Mouse (Mus musculus): Measurements from ENCODE around the gene Uts2b. TPM values are rescaled to one million over a fixed set of nuclear protein-coding genes. Genes with fewer than 3 reads are reported as not detected.

The Uts2b gene
- 31.6 and 31.9 TPM in 2 replicates for polyA plus RNA-seq (2015; fragmentation: Nextera tagmentation; extraction: Ambion mirVana)

DNA sequence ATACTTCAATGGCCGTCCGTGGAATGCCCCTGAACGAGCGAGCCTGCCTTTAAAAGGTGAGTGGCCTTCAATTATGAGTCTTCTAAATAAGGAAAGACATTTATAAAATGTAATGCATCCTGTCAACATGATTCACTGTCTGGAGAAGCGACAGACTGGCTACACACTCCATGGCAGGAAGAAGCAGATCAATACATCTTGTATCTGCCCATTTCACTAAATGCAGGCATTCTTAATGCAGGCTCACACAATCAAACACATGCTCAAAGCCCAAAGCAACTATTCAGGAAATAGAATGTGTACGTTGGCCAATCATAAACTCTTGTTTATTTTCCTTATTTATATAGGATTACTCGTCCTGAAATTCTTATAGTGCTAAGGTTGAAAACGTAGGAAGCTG, at the start of gene Uts2b:
TSS of gene Uts2b (minus strand) at position 49 of the 400 bp plus-strand sequence.

DNA sequence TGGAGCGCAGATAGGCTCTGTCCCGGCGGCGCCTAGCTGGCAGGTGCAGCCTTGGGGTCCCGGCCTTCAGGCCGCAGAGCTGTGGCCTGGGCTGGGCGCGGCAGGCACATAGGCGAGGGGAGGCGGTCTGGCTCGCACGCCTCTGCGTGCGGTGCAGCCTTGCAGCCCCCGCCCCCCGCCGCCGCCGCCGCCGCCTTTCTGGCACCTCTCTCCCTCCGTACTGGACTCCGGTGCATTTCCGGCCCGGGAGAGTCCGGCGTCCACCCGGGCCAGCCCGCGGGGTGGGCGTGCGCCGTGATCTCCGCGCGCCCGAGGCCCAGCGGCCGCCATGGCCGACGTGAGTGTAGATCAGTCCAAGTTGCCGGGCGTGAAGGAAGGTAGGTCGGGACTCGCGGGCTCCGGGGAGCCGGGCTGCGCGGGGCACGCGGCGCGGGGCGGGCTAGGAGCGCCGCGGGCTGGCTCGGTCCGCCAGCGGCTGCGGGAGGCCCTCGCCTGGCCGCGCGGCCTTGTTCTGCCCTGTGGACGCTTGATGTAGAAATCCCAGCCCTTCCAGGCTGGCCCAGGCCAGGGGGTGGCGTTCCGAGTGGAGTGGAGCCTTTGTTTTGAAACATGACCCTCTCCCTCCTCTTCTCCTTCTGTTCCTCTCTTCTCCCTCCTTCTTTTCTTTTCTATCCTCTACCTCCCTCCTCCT, 18.9 kb upstream of the Uts2b start, which contains the start of gene Ccdc50:
TSS of gene Ccdc50 (plus strand) at position 109 of the 691 bp plus-strand sequence.

DNA sequence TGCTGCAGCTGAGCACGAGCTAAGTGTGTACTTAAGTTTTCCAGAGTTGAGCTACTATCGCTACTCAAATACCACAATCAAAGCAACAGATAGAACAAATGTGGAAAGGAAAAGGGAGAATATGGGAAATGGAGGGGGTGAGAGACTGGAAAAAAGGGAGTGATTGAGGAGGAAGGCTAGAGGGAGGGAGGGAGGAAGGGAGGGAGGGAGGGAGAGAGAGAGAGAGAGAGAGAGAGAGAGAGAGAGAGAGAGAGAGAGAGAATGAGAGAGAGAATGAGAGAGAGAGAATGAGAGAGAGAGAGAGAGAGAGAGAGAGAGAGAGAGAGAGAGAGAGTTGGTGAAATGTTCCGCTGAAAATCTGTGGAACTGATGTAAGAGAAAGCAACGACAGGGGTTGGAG, 62.9 kb downstream of the Uts2b start, which contains the start of gene Ostn:
TSS of gene Ostn (plus strand) at position 301 of the 400 bp plus-strand sequence.

Other genes with a start within 250 kb of the Uts2b start
- 0.10 TPM in 1 of 2 replicates, not detected in the other for gene Ostn, start 62.8 kb downstream of the Uts2b start, polyA plus RNA-seq (2015; fragmentation: Nextera tagmentation; extraction: Ambion mirVana)
- 33.8 and 35.6 TPM in 2 replicates for gene Ccdc50, start 18.6 kb upstream of the Uts2b start, polyA plus RNA-seq (2015; fragmentation: Nextera tagmentation; extraction: Ambion mirVana)

Measured in neural tube, postnatal 0 days (tissue).